In the genomic region with DNA sequence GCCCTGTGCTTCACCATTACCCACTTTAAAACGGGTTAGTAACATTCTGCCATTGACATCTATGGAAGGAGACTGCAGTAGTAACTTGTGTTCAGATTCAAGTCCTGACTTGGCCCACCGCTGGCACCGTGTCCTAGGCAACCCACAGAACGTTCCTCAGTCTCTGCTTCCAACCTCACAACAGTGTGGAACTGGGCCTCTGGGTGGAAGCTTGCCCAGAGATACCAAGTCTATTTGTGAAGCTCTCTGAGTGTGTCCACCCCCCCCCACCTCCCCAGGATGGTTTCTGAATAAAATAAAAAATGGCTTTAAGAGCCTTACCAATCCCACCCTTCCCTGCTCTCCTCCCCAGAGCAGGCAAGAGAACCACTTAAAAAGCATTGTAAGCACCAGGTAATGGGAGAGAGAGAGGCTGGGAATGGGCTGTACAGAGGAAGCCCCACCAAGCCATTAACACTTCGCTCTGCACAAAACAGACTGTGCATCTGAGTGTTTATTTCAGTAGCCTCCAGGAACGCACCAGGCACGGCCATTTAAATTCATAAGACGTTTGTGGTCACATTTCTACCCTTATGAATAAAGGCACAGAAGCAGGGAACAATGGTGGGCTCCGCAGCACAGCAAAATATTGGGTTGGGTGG, we compare ENCODE assay signal across 14 mouse cellular contexts.
DNase-seq lines count a peak whose midpoint lies in the region; ATAC-seq and TF ChIP-seq lines count a peak whose summit lies in the region.
"Had no signal": no experiment of that assay in that cellular context is flagged by ENCODE, and none has a peak within 500 bp of the region (broad histone marks: within the 10 kb centered on the region; RNA-seq: fewer than 3 reads in every experiment).

No protein-coding gene starts in this region.

- 40% methylated on average over 9 of the region's 9 CpGs for WGBS in hindbrain, embryonic 15.5 days
- 42% methylated on average over 9 of the region's 9 CpGs for WGBS in midbrain, embryonic 16.5 days

- no peaks in the 10 kb centered on the region for H3K27me3 ChIP-seq in hindbrain, embryonic 15.5 days
- no peaks in the 10 kb centered on the region for H3K27me3 ChIP-seq in midbrain, embryonic 16.5 days (ENCODE audit: control insufficient read depth, insufficient read depth, low read depth, low read length)
- H3K27me3 ChIP-seq: embryonic facial prominence, embryonic 15.5 days; liver, embryonic 15.5 days had no signal

- H3K9me3 ChIP-seq in hindbrain, embryonic 15.5 days: no peaks in the 10 kb centered on the region
- no peaks in the 10 kb centered on the region for H3K9me3 ChIP-seq in midbrain, embryonic 16.5 days (replicated peaks; ENCODE audit: control insufficient read depth, low read length, poor library complexity, severe bottlenecking)
- H3K9me3 ChIP-seq: embryonic facial prominence, embryonic 15.5 days; liver, embryonic 15.5 days had no signal

- no peak for TF ChIP-seq CTCF in left cerebral cortex, adult 2 months (IDR thresholded peaks at IDR 0.05)

- intact Hi-C loops in left cerebral cortex, postnatal 10 days (cut with DNase I): no loop called here
- intact Hi-C loops in left cerebral cortex, adult 2 months (cut with DNase I): no loop called here

- peak; percentile 53 to 57 for DNase-seq in left cerebral cortex, postnatal 10 days (ENCODE audit: extremely low spot score in 1 of 2, low spot score in 2 of 2)
- no peak for DNase-seq in left cerebral cortex, adult 2 months (ENCODE audit: extremely low spot score in 1 of 2, low spot score in 2 of 2)
- no peak for DNase-seq in lung, postnatal 36 days
- DNase-seq in kidney, adult 18-20 months: no peak
- no peak for DNase-seq in embryo, embryonic 10.5 days (ENCODE audit: low spot score)
- DNase-seq in adrenal gland, postnatal 10 days: no peak
- DNase-seq: B cell, adult 2 months; cerebellum, postnatal 25 days; gastrocnemius, postnatal 10 days had no signal

- H3K4me3 ChIP-seq in left cerebral cortex, adult 2 months: no peak overlapping the region
- no peak overlapping the region for H3K4me3 ChIP-seq in hindbrain, embryonic 15.5 days
- H3K4me3 ChIP-seq in midbrain, embryonic 16.5 days (ENCODE audit: low read depth, low read length): no peak overlapping the region
- H3K4me3 ChIP-seq: embryonic facial prominence, embryonic 15.5 days; liver, embryonic 15.5 days had no signal

- no peak overlapping the region for H3K9ac ChIP-seq in hindbrain, embryonic 15.5 days
- H3K9ac ChIP-seq in midbrain, embryonic 16.5 days (ENCODE audit: low read depth, low read length): peak overlapping the region; percentile 32; the same call in 1 of the 2 replicates
- H3K9ac ChIP-seq: embryonic facial prominence, embryonic 15.5 days; liver, embryonic 15.5 days had no signal

- H3K27ac ChIP-seq in left cerebral cortex, adult 2 months: no peak overlapping the region
- peak overlapping the region; percentile 83 for H3K27ac ChIP-seq in hindbrain, embryonic 15.5 days (replicated peaks)
- H3K27ac ChIP-seq in midbrain, embryonic 16.5 days (ENCODE audit: low read length): peak overlapping the region; percentile 94
- H3K27ac ChIP-seq: embryonic facial prominence, embryonic 15.5 days; liver, embryonic 15.5 days; stomach, postnatal 0 days had no signal

- peak overlapping the region; percentile 17 for H3K4me2 ChIP-seq in hindbrain, embryonic 15.5 days
- H3K4me2 ChIP-seq in midbrain, embryonic 16.5 days (ENCODE audit: low read length): peak overlapping the region; percentile 45; the same call in 1 of the 2 replicates
- H3K4me2 ChIP-seq: embryonic facial prominence, embryonic 15.5 days; liver, embryonic 15.5 days had no signal

- peaks cover 41% of the 10 kb centered on the region for H3K4me1 ChIP-seq in hindbrain, embryonic 15.5 days (replicated peaks)
- peaks cover 32% of the 10 kb centered on the region for H3K4me1 ChIP-seq in midbrain, embryonic 16.5 days (ENCODE audit: control insufficient read depth, insufficient read depth, low read length)

- no peaks in the 10 kb centered on the region for H3K36me3 ChIP-seq in hindbrain, embryonic 15.5 days
- H3K36me3 ChIP-seq in midbrain, embryonic 16.5 days (ENCODE audit: control insufficient read depth, insufficient read depth, low read length): no peaks in the 10 kb centered on the region
- H3K36me3 ChIP-seq: embryonic facial prominence, embryonic 15.5 days; liver, embryonic 15.5 days had no signal

- peak; percentile 66 for ATAC-seq in hindbrain, embryonic 15.5 days (ENCODE audit: low FRiP score, low read depth)
- ATAC-seq in midbrain, embryonic 16.5 days: peak; percentile 57

Comparison
In these comparisons a context has a peak if more than half of its experiments do, and no peak if none do; other contexts are left out.
1. DNase-seq: peak in left cerebral cortex, postnatal 10 days (2 of 2); none in left cerebral cortex, adult 2 months (0 of 2), lung, postnatal 36 days (single experiment), kidney, adult 18-20 months (single experiment), embryo, embryonic 10.5 days (single experiment) and adrenal gland, postnatal 10 days (single experiment).